Mouse (Mus musculus) kidney, postnatal 0 days (tissue): ENCODE data around the gene Eif2d. TPM values are rescaled to one million over a fixed set of nuclear protein-coding genes. Genes with fewer than 3 reads are reported as not detected.
A peak's percentile ranks its signal among the peaks of the same experiment; 100 is the strongest.

Experiments
- ATAC-seq: fragments of 200-750 bp; cut with Nextera tagmentation; replicated peaks from 2 replicates; pipeline ENCODE4 v1.8.0; 2017; ENCODE audit warnings: low read depth, moderate number of reproducible peaks, moderate TSS enrichment, moderate library complexity; ENCODE audit not compliant: low FRiP score
- DNase-seq: peaks from one replicate; pipeline ENCODE4 v3.0.0-alpha.2; 2016; ENCODE audit warnings: low spot score
- H3K27ac ChIP-seq: fragments of 300-500 bp; sonication (generic); 2 replicates; pipeline ENCODE4 v1.5.1; 2014; ENCODE audit warnings: mild to moderate bottlenecking
- H3K27me3 ChIP-seq: fragments of 300-500 bp; sonication (generic); 2 replicates; pipeline ENCODE4 v1.6.1; 2014; ENCODE audit warnings: low read length, mixed read lengths; ENCODE audit not compliant: insufficient read depth
- H3K36me3 ChIP-seq: fragments of 300-500 bp; sonication (generic); 2 replicates; pipeline ENCODE4 v1.6.1; 2014; ENCODE audit warnings: low read length, mixed read lengths; ENCODE audit not compliant: insufficient read depth
- H3K4me1 ChIP-seq: fragments of 300-500 bp; sonication (generic); replicated peaks from 2 replicates; pipeline ENCODE4 v1.6.1; 2014; ENCODE audit warnings: antibody characterized with exemption, low read length, mixed read lengths; ENCODE audit not compliant: insufficient read depth
- H3K4me2 ChIP-seq: fragments of 300-500 bp; sonication (generic); 2 replicates; pipeline ENCODE4 v1.6.1; 2014; ENCODE audit warnings: mild to moderate bottlenecking, low read length, moderate library complexity, mixed read lengths
- H3K4me3 ChIP-seq: fragments of 300-500 bp; sonication (generic); replicated peaks from 2 replicates; pipeline ENCODE4 v1.5.1; 2014; ENCODE audit warnings: low read depth, low read length
- H3K9ac ChIP-seq: fragments of 300-500 bp; sonication (generic); 2 replicates; pipeline ENCODE4 v1.6.1; 2014; ENCODE audit warnings: low read depth, low read length
- H3K9me3 ChIP-seq: fragments of 300-500 bp; sonication (generic); replicated peaks from 2 replicates; pipeline ENCODE4 v1.6.1; 2016; ENCODE audit warnings: low read length, inconsistent platforms, mixed read lengths
- CTCF ChIP-seq: IDR thresholded peaks from 2 replicates; pipeline ENCODE4 v1.5.1; 2016; ENCODE audit warnings: antibody characterized with exemption, low read depth, mild to moderate bottlenecking, moderate library complexity
- WGBS: fragments of 180-500 bp; shearing (Covaris S2); extraction: QIAGEN DNeasy Blood & Tissue Kit; methylation state at CpG from one replicate; pipeline ENCODE4 v1.1.7; 2014; 5-methylcytosine and 5-hydroxymethylcytosine counted together
- polyA plus RNA-seq: library from polyadenylated mRNA; unstranded; fragments of >200 nt; fragmentation: Nextera tagmentation; extraction: Ambion mirVana; gene quantifications from 2 replicates; pipeline ENCODE4 v1.2.1, GENCODE M21; 2015

Eif2d gene
- polyA plus RNA-seq: 49.1 and 53.0 TPM in 2 replicates

DNA sequence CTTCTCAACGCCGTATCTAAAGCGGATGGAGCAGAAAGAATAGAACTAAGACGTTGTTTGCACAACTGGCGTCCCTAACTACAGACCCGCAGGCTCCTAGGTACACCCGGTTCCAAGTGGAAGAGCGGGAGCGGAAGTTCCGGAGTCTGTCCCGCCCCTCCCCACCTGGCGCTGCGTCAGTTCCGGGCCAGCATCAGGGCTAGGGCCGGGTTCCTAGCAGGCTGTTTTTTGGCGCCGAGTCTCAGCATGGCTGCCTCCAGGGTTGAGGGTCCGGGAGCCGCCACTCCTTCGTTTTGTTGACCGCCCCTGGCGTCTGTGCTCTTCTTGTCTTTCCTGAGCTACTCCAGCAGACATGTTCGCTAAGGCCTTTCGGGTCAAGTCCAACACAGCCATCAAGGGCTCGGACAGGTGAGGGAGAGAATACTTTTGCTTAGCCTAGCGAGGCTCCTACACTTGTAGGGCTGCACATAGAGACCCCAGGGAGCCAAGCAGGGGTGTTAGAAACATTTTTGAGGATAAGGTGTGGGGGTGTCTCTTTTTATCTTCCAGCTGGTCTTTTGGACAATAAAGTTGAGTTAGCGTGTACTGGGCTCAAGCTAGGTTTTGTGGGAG lies at the start of gene Eif2d:
Gene Eif2d, plus strand, starts transcription at position 164 of the 612 bp plus-strand sequence.
- Histone ChIP-seq H3K36me3 (0 out of 2 replicates have a peak, but pooled peaks cover 4% of the 10 kb centered on the region), H3K4me2 (peak within 1 kb of the TSS; percentile 81), H3K9me3 (no peaks in the 10 kb centered on the region), H3K27ac (peak within 1 kb of the TSS; percentile 68; the same call in 1 of the 2 replicates), H3K4me1 (no peaks in the 10 kb centered on the region; the same call in 1 of the 2 replicates), H3K27me3 (no peaks in the 10 kb centered on the region), H3K9ac (peak within 1 kb of the TSS; percentile 80), H3K4me3 (peak within 1 kb of the TSS; percentile 74)
- ATAC-seq (peak; percentile 97), DNase-seq (peak; percentile 92)
- no peak for TF ChIP-seq CTCF
- under 1% methylated on average over 27 of the region's 27 CpGs for WGBS

- WGBS: 74% methylated on average over 10 of the region's 10 CpGs
- no peaks in the 10 kb centered on the region for H3K36me3 ChIP-seq
- H3K4me2 ChIP-seq: no peak overlapping the region
- no peak overlapping the region for H3K4me3 ChIP-seq
- H3K27me3 ChIP-seq: no peaks in the 10 kb centered on the region
- H3K4me1 ChIP-seq: peaks cover 4% of the 10 kb centered on the region; the same call in 1 of the 2 replicates
- DNase-seq (no peak), ATAC-seq (no peak)
- H3K9ac ChIP-seq: no peak overlapping the region
- no peak for TF ChIP-seq CTCF
- no peak overlapping the region for H3K27ac ChIP-seq
- no peaks in the 10 kb centered on the region for H3K9me3 ChIP-seq
Observed at GRCm38 (mm10) chr1:131103776-131104424, 49.1 kb upstream of the Eif2d start.

DNA sequence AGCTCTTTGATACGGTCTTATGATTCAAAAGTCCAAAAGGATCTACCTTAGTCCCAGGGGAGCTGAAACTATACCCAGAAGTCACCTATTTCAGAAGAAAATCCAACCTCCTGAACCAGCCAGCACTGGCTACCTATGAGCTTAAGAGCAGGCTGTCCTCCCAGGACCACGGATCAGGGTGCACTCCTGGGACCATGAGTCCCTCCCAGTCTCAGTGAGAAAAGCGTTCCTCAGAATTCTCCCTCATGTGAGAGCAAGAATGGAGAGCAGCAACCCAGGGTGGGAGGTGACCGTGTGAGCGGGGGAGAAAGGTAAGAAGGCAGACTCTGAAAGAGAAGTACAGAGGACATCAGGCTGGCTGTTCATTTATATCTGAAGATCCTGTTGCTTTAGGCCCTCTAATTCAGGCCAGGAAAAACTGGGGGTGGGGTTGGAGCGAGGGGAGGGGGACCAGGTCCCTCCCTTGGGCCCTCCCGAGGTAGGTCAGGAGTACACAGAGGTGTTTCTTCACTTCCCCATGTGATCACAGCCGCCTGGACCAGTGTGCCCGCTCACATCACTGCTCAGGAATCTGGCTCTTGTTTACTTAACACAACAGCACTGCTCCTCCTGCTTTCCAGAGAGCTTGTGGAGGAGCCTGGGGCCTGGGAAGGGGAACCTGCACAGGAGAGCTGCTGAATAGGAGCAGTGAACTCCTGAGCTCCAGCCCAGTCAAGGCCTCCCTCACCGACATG lies 45.2 kb upstream of the Eif2d start:
- DNase-seq (peak; percentile 83), ATAC-seq (peak; percentile 93)
- no peak overlapping the region for H3K4me3 ChIP-seq
- H3K4me1 ChIP-seq: peaks cover 7% of the 10 kb centered on the region; the same call in 1 of the 2 replicates
- no peak for TF ChIP-seq CTCF
- no peaks in the 10 kb centered on the region for H3K27me3 ChIP-seq
- H3K36me3 ChIP-seq: no peaks in the 10 kb centered on the region
- WGBS: 25% methylated on average over 10 of the region's 10 CpGs
- peak overlapping the region; percentile 66 for H3K27ac ChIP-seq
- no peak overlapping the region for H3K9ac ChIP-seq
- H3K4me2 ChIP-seq: no peak overlapping the region
- H3K9me3 ChIP-seq: no peaks in the 10 kb centered on the region

GRCm38 (mm10) chr1:131110525-131111106 lies 42.4 kb upstream of the Eif2d start:
- Histone ChIP-seq H3K4me1 (peaks cover 7% of the 10 kb centered on the region; the same call in 1 of the 2 replicates), H3K4me2 (0 out of 2 replicates have a peak overlapping the region, but pooled peaks have one; percentile 25), H3K27ac (no peak overlapping the region), H3K36me3 (no peaks in the 10 kb centered on the region), H3K4me3 (no peak overlapping the region), H3K9me3 (no peaks in the 10 kb centered on the region), H3K9ac (no peak overlapping the region), H3K27me3 (no peaks in the 10 kb centered on the region)
- TF ChIP-seq CTCF: no peak
- DNase-seq: peak; percentile 62
- WGBS: 35% methylated on average over 12 of the region's 12 CpGs
- no peak for ATAC-seq

DNA sequence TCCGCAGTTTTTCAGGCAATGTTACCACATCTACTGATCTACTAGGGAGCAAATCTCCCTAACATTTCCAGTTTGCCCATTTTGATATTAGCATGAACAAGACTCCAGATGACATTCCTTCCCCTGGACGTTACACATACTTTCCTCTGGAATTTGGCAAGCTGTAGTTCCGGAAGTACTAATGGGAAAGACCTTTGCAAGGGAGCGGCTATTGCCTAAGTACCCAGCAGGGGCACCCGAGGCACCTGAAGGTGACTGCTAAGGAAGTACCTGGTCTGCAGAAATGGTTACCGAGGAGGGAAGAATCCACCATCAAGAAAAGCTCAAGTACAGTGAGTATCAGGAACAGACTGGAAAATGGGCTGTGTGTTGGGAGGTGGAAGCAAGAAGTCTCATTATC lies 40.4 kb upstream of the Eif2d start:
- WGBS: 24% methylated on average over 6 of the region's 6 CpGs
- TF ChIP-seq CTCF: peak; percentile 61
- DNase-seq (peak; percentile 81), ATAC-seq (0 out of 2 replicates have a peak, but pooled peaks have one; percentile 21)
- Histone ChIP-seq H3K9me3 (no peaks in the 10 kb centered on the region), H3K4me2 (no peak overlapping the region), H3K27me3 (no peaks in the 10 kb centered on the region), H3K36me3 (no peaks in the 10 kb centered on the region), H3K9ac (no peak overlapping the region), H3K4me3 (no peak overlapping the region), H3K4me1 (peaks cover 6% of the 10 kb centered on the region; the same call in 1 of the 2 replicates), H3K27ac (peak overlapping the region; percentile 22; the same call in 1 of the 2 replicates)

- Histone ChIP-seq H3K27ac (no peak overlapping the region), H3K9ac (no peak overlapping the region), H3K36me3 (no peaks in the 10 kb centered on the region), H3K4me1 (peaks cover 3% of the 10 kb centered on the region; the same call in 1 of the 2 replicates), H3K4me2 (no peak overlapping the region), H3K9me3 (no peaks in the 10 kb centered on the region), H3K27me3 (no peaks in the 10 kb centered on the region), H3K4me3 (no peak overlapping the region)
- TF ChIP-seq CTCF: peak; percentile 84
- ATAC-seq (no peak), DNase-seq (peak; percentile 91)
- 11% methylated on average over 6 of the region's 6 CpGs for WGBS
Observed at GRCm38 (mm10) chr1:131115932-131116331, 37.0 kb upstream of the Eif2d start.
